Mouse (Mus musculus) B cell, adult 2 months (primary cell): ENCODE data around the gene Dlgap3.

Experiments
- DNase-seq, 2 experiments: peaks; one replicate each; pipeline ENCODE4 v3.0.0; 2022

Dlgap3 gene

DNA sequence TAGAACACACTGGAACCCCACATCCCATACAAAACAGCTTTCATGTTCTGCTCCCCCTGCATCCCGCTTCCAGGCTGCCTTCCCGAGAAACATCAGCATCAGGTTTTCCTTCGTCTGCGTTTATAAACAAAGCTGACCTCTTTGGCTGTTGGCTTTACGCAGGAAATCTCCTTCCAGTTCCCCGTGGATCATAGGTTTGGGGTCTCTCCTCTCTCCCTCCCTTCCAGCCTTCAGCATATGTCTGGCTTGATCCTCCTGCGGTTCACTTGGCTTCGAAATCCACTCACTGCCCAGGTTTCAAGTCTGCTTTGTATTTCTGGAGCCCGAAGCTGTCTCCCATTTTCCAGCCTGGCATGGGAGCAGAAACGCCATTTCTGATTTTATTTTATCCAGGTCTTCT, 54.3 kb downstream of the Dlgap3 start:
- DNase-seq: no peak

DNA sequence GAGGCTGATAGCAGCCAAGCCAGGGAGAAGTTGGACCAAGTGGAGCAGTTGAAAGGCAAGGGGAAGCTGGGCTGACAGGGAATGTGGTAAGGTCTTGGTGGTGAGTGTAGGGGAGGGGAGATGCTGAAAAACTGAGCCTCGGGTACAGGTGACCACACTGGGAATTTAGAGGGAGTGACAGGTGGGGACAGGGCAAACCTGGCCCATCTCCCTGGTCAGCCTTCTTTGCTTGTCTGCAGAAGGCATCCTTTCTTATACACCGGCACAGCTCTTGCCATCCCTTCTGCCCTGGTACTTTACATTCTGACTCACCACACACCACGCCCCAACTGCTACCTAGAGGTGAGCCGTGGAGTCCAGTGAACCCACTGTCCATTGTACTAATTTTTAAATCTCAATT, 54.8 kb downstream of the Dlgap3 start:
- no peak for DNase-seq

DNA sequence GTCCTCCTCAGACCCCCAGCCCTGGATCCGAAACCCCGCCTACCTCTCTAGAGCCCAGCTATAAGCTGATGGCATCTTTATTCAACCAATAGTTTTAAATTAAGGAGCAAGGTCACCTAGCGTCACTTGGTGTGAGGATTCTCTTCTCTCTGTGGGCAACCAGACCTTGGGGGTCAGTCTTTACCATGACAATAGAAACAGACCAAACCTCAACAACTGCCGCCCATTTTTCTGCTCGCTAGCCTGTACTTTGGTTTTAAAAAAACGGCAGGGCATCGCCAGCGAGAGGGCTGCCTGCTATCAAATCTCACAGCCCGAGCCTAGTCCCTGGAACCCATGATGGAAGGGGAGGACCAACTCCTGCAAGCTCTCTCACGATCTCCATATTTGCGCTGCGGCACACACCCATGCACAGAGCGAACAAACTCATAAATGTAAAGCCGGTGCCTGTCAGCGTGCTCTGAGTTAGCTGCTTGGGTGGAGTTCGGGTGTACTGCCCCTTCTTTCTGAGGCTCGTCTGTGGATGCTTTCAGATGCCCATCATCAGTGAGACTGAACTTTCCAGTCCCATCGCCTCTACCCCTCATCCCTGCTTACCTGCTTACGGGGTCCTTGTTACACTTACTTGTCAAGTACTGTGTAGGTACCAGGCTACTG, 55.6 kb downstream of the Dlgap3 start:
- DNase-seq: no peak

DNA sequence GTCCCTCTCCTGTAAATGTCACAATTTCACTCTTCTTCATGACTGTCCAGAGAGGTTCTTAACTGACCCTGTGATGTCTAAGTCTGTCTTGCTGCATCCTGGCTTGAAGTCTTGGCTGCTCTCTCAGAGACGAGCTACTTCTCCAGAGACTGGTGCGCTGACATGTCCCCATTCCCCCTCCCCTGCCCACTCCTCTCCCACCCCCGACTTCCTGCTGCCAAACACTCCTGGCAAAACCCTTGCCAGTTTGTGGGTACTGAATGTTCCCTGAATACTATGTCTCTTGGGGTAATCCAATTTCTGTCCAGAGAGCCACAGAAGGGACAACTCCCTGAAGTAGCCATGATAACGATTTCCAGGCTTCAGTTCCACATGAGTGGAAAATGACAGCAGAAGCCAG, 57.1 kb downstream of the Dlgap3 start:
- DNase-seq: no peak

DNA sequence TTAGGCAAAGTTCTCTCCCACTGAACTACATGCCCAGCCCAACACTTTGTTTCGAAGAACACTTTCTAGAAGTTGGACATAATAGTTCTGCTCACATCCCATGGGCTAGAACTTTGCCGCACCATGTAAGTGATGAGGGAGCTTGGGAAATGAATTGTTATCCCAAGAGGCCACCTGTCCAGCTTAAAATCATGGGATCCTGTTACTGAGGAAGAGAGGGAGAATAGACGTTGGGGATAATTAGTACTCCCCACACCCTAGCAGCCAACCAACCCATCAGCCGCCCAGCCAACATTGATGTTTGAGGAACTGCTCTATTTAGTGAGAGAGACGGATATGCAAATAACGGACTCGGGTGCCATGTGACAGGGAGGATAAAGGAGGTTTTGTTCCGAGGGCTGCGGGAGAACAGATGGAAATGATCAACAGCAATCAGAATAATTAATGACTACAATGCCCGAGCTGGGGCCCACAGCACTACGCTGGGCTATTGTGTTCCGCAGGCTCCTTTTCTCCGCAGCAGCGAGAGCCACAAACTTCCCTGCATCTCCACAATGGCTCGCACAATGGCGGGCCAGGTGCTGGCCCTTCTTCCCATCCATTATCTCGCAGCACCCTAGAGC, 58.2 kb downstream of the Dlgap3 start:
- no peak for DNase-seq

DNA sequence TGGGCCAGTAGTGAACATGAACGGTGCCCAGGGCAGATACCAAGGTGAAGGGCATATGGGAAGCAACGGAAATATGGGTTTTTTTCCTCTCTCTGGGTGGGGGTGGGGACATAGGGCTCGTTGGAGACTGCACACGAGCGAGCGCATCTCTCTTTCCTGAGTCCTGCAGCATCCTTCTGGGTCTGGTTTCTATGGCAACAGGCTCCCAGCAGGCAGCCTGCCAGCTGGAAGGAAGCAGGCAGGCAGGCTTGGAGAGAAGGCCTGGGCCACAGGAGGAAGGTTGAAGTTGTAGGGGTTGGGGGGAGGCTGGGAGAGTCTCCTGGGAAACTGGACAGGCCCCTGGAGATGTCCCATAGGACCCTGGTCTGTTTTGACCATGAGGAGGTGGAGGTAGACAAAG, 63.0 kb downstream of the Dlgap3 start:
- no peak for DNase-seq

DNA sequence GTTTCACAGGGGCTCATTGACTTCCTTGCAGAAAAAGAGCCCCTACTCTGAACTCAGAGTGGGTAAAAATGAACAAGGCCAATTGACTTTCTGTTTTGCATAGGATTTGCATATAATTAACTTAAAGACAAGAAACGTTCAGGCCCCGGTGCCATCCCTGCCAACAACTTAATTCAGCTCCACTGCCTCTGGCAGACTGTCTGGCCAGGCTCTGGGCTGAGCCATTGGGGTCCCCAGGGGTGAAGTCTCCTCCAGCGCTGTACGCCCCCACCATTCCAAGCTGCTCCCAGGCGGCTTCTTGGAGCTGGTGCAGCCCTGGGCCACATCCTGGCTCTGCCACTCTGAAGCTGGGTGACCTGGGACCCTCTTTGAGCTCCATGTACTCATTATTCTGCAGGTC, 63.5 kb downstream of the Dlgap3 start:
- DNase-seq: no peak

DNA sequence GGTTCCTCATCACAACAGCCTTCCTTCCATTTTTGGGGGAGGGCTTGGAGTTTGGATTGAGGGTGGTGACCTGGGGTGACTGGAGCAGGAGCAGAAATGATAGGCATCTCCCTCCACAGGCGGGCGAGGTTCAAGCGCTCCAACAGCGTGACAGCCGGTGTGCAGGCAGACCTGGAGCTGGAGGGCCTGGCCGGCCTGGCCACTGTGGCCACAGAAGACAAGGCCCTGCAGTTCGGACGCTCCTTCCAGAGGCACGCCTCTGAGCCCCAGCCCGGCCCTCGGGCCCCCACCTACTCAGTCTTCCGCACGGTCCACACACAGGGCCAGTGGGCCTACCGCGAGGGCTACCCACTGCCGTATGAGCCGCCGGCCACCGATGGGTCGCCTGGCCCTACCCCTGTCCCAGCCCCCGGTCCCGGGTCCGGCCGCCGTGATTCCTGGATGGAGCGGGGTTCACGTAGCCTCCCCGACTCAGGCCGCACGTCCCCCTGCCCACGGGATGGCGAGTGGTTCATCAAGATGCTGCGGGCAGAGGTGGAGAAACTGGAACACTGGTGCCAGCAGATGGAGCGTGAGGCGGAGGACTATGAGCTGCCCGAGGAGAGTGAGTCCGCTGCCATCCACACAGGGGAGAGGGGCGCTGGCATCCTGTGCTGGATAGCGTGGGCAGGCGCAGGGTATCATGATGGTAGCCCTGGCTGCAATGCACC, 64.6 kb downstream of the Dlgap3 start:
- no peak for DNase-seq

DNA sequence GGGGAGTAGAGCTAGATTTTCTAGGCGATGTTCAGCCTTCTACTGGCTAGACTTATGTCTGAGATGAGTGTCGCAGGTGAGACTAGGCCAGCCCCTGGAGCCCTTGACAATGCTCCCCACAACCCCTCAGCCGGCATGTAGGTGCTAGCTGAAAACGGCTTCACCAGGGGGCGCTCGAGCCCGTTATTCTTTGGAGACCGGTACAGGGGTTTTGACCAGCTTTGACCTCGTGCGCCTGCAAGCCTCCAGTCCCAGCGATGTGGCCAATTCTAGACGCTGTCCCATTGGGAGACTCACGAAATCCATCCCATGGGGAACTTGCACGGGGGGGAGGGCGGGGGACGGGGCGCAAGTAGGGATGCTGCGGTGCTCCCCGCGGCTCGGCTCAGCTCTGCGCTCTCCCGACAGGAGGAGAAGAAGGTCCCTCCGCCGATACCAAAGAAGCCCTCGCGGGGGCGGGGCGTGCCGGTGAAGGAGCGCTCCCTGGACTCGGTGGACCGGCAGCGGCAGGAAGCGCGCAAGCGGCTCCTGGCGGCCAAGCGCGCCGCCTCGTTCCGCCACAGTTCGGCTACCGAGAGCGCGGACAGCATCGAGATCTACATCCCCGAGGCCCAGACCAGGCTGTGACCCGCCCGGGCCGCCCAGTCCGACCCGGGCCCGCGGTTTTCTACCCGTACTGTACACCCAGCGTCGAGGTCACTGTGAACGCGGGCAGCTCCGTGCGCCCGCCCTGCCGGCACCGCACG, 66.9 kb downstream of the Dlgap3 start:
- peak; percentile 93 to 94 for DNase-seq

DNA sequence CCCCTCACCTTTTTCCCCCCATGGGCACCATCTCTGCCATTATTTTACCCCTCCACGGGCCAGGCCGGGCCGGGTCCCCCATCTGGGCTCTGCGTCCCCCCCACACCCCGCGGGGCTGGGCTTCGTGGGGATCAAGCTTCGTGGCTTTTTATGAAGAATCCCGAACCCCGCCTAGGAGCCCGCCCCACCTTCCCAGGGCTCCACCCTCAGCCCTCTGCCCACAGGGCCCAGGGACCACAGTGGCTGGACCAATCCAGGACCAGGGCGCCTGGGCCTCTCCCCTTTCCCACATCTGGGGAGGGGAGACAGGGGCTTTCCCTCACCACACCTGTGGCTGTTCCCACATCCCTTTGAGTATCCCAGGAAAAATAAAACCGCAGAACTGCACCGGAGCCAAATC, 67.6 kb downstream of the Dlgap3 start:
- peak in 1 of 2 experiments; percentile 16 for DNase-seq

DNA sequence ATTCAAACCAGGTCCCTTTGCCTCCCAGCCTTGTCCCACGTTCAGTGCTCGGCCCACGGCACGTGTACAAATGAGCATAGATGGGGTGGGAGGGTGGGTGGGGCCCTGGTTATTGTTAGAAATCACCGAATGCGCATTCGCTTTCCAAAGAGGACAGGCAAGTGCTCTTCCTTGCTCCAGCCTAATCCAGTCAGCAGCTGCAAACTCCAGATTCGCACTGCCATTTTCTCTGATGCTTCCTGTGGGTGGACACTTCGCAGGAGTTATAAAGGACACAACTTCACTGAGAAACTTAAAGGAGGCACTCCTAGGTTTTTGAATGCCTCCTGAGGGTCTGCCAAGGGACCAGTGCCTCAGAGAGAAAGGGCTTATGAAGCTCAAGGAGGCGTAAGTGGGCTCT, 68.3 kb downstream of the Dlgap3 start:
- no peak for DNase-seq

DNA sequence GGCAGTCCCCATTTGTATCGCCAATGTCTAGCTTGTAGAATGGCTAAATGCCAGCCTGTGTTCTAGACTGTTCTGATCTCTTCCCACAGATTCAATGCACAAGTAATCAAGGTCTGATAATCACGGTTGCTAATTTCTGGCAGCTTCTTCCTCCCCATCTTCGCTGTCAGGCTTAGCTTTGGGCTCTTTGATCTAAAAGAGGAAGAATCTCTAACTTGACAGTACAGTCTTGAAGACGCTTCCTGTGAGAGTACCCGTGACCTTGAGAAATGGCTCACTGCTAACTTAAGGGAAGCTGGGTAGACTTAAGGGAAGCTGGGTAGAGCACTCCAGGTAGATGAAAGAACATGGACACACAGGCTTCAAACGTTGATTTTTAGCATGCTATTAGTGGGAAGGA, 73.7 kb downstream of the Dlgap3 start:
- DNase-seq: peak; percentile 45 to 46

DNA sequence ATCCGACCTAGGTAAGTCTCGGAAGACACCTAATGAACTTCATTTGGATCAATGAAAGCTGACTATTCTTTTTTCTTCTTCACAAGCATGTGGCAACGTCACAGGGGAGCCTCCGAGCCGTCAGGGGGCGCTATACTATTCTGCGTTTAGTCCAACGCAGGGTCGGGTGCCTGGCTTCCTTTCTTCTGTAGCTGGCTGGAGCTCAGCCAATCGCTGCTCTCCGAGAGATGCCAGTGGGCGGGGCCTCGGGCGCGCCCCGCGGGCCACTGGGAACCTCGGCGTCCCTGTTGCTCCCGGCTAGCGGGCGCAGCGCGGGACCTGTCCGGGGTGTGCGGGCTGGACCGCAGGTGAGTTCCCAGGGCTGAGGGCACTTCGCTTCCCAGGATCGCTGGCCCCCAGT, 74.5 kb downstream of the Dlgap3 start, which contains the start of gene Smim12:
Smim12 (plus strand) TSS at position 233 of the 400 bp plus-strand sequence.
- peak; percentile 100 for DNase-seq

DNA sequence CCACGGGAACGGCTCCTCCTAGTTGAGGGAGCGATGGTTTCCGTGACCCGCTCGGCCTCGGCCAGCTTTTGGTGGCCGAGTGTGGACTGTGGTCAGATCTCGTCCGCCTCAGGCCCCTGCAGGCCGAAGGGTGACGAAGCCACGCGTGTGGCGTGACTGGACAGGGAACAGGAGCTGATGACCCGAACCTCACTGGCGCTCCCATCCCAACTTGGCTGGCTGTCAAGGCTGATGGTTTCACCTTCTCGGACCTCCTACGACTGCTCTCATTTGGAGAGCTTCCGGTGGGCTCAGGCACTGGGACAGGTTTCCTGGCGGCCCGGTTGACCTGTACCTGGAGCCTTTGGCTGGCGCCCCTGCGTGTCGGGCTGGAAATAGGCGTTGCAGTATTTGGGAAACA, 74.9 kb downstream of the Dlgap3 start:
- DNase-seq: peak in 1 of 2 experiments; percentile 11

DNA sequence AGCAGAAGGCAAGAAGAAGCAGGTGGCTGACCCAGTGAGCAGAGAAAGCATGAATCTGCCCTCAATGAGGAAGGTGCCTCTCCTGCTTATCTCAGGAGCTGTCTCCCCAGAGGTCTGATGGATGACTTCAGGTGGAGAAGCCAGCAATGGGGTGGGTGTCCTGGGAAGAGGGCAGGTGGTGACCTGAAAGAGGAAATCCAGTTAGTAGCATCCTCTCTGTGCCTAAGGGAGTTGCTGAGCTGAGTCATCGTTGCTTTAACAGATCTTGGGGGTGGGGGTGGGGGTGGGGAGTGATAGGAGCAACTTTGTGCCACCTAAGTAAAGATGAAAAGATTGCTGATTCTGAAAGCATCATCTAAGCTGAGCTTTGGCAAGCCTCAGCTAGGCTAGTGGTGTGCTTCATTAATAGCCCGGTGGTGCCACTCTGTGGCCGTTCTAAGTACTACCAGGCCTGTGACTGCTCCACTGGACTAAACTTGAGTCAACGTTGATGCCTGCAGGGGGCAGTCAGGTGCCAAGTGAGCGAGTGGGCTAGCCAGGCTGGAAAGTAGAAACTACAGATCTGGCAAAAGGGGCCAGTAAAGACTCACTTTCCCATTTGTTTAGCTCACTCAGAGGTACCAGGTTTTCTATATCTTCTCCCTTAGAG, 80.8 kb downstream of the Dlgap3 start:
- peak; percentile 94 to 96 for DNase-seq

DNA sequence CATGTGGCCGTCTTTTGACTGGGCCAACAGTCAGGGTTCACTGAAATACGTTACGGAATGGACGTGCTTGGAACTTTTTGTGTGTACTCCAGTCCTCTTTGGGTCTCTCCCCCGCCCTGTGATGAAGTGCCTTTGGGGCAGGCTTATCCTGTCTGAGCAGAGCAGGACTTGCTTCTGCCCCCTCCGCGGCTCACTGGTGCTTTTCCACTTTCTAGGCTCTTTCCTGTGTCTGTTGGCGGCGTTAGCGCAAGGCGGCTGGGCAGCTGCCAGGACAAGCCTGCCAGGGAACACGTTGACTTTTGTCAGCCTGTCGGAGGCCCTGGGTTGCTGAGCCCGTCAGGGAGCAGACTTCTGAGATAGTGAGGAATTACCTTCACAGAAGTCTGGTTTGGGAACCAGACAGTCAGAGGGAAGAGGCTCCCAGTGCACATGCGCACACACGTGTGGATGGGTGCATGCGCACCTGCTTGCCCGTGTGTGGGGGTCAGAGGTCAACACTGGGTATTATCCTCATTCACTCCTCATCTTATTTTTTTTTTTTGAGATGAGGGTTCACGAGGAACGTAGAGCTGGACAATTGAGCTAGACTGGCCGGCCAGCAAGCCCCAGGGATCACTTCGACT, 83.1 kb downstream of the Dlgap3 start:
- no peak for DNase-seq

DNA sequence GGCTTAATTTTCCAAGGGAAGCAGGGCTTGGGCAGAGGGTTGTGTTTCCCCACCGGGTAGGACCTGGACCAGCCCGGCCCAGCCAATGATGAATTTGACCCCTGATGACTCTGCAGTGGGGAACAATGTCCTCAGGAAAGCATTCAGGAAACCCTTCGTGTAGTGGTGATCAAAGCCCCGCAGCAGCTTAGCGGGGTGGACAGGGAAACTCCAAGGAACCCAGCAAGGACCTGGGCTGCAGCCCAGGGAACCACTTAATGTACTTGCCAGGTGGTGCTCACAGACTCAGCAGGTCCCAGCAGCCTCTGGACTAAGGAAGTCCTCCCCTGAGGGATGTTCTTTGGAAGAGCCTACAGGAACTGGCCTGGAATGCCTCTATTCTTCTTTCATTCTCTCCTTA, 87.7 kb downstream of the Dlgap3 start:
- DNase-seq: no peak

DNA sequence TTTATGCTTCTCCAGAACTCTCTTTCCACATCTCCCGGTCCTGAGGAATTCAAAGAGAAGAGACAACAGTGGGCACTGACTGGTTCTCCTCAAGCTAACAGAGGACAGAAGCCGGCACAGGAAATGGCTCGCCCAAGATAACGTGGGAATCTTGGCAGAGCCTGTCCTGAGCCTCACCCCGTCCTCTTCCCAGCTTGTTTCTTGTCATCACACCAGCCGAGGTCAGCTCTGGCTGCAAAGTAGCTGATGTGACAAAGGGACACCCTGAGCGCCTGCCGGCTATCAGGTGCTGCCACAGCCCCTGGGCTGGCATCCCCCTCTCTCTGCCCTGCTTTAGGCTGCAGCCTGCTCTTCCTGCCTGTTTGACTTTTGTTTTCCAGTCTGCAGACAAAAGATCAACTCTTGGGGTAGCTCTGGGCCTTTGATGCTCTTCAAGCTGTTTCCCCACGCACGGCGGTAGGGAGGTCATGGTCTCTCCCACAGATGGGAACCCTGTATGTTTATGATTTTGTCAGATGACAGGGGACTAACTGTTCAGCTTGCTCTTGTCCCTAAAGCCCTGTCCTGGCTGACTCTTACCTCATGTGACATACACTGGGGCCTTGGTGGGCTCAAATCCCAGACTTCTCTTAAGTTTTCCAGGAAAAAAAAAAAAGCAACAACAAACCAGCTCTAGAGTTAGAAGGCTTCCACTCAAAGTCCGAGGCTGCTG, 89.3 kb downstream of the Dlgap3 start:
- no peak for DNase-seq

DNA sequence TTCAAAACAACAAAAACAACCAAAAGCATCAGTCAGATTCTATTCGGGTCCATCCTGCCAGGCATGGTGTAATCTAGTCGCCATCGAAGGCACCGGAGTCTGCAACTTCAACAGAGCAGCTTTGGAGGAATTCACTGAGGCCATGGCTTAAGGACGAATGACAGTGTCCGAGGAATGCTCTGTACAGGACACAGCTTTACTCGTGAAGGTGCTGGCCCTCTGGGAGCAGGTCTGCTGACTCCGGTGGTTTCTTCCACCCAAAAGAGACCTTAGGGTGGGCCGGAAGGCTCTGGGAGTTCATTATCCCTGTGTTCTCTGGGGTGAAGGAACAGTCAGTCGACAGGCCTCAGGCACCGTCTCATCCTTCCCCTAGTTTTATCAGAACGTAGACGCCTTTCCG, 92.6 kb downstream of the Dlgap3 start:
- DNase-seq: no peak

DNA sequence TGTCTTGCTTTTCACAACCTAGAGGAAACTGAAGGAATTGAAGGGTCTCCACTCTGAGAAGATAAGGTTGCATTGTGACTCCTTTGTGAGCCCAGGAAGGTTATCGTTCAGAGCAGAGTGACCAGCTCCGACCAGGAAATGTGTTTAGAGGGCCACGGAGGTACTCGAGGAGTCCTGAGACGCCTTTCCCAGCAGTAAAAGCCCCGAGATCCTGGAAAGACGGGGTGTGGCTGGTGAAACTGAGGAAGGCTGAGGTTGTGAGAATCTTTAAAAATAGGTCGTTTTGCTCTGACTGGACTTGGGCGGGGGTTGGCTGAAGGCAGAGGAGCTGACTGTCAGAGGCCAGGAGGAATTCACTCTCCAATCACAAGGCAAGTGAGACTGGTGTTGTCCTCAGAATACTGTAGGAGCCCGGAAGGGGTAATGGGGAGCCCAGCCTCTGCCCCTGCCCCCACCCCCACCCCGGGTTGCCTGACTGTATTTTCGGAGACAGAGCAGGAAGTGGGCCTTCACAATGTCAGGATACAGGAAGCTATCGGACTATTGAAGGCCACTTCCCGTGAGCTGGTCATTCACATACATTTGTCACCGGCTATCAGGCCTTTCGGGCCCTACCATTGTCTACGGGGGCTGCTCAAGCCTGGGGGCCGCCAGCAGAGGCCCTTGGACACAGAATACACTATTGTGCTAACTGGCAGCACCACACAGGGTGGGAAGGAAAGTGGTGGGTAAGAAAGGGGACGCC, 94.6 kb downstream of the Dlgap3 start:
- DNase-seq: no peak

DNA sequence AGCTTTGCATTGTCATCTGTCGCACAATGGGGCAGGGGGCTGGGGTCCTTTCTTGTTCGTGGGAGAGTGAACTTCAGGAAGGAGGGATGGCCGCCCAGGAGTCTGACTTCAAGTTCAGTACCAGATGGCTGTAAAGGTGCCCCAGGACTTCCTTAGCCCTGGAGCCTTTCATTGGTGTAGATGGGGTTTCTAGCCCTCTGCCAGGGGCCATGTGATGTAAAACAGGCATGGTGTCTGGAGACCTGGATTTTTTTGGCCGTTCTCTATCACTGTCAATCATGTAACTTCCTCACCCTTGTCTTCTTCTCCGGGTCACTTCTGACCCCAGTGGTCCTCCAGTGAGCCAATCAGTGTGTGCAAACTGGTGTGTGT, 95.2 kb downstream of the Dlgap3 start:
- no peak for DNase-seq
